Mouse (Mus musculus): ENCODE measurements around the gene Cetn3. TPM values are rescaled to one million over a fixed set of nuclear protein-coding genes. Genes with fewer than 3 reads are reported as not detected.

Cetn3 gene
- polyA plus RNA-seq (2012; ENCODE audit: insufficient read depth, insufficient read length, missing spikeins), result 113 and 139 TPM in 2 replicates

GRCm38 (mm10) chr13:81782971-81783404 lies at the start of gene Cetn3:
Gene Cetn3 (plus strand): TSS chr13:81783077.
- Histone ChIP-seq H3K4me1 (ENCODE audit: control insufficient read depth, insufficient read depth, insufficient read length, low read length) (no peaks in the 10 kb centered on the region), H3K27ac (replicated peaks; ENCODE audit: low read depth, low read length) (peak within 1 kb of the TSS; percentile 81), H3K4me3 (ENCODE audit: insufficient read depth, low read depth, low read length) (peak within 1 kb of the TSS; percentile 75)

GRCm38 (mm10) chr13:81736606-81737005 lies 46.3 kb upstream of the Cetn3 start:
- H3K4me1 ChIP-seq (ENCODE audit: control insufficient read depth, insufficient read depth, insufficient read length, low read length), result no peaks in the 10 kb centered on the region; the same call in 1 of the 2 replicates
- no peak overlapping the region for H3K4me3 ChIP-seq (ENCODE audit: insufficient read depth, low read depth, low read length)
- no peak overlapping the region for H3K27ac ChIP-seq (replicated peaks; ENCODE audit: low read depth, low read length)

- Histone ChIP-seq H3K4me3 (ENCODE audit: insufficient read depth, low read depth, low read length) (no peak overlapping the region), H3K4me1 (ENCODE audit: control insufficient read depth, insufficient read depth, insufficient read length, low read length) (no peaks in the 10 kb centered on the region; the same call in 1 of the 2 replicates), H3K27ac (replicated peaks; ENCODE audit: low read depth, low read length) (no peak overlapping the region)
These were observed 42.0 kb upstream of the Cetn3 start for GRCm38 (mm10) chr13:81740898-81741297.

GRCm38 (mm10) chr13:81743391-81744091 lies 39.3 kb upstream of the Cetn3 start:
- H3K4me1 ChIP-seq (ENCODE audit: control insufficient read depth, insufficient read depth, insufficient read length, low read length), result no peaks in the 10 kb centered on the region; the same call in 1 of the 2 replicates
- H3K4me3 ChIP-seq (ENCODE audit: insufficient read depth, low read depth, low read length), result no peak overlapping the region
- no peak overlapping the region for H3K27ac ChIP-seq (replicated peaks; ENCODE audit: low read depth, low read length)

- Histone ChIP-seq H3K4me3 (ENCODE audit: insufficient read depth, low read depth, low read length) (no peak overlapping the region), H3K27ac (replicated peaks; ENCODE audit: low read depth, low read length) (no peak overlapping the region), H3K4me1 (ENCODE audit: control insufficient read depth, insufficient read depth, insufficient read length, low read length) (no peaks in the 10 kb centered on the region; the same call in 1 of the 2 replicates)
These were observed 38.8 kb upstream of the Cetn3 start for GRCm38 (mm10) chr13:81744092-81744396.

- Histone ChIP-seq H3K27ac (replicated peaks; ENCODE audit: low read depth, low read length) (peak overlapping the region; percentile 53; the same call in 1 of the 2 replicates), H3K4me1 (ENCODE audit: control insufficient read depth, insufficient read depth, insufficient read length, low read length) (peaks cover 3% of the 10 kb centered on the region), H3K4me3 (ENCODE audit: insufficient read depth, low read depth, low read length) (no peak overlapping the region)
These were observed 28.0 kb upstream of the Cetn3 start for GRCm38 (mm10) chr13:81754878-81755277.

GRCm38 (mm10) chr13:81755324-81755723 lies 27.6 kb upstream of the Cetn3 start:
- Histone ChIP-seq H3K27ac (replicated peaks; ENCODE audit: low read depth, low read length) (peak overlapping the region; percentile 57), H3K4me1 (ENCODE audit: control insufficient read depth, insufficient read depth, insufficient read length, low read length) (peaks cover 3% of the 10 kb centered on the region), H3K4me3 (ENCODE audit: insufficient read depth, low read depth, low read length) (no peak overlapping the region)

GRCm38 (mm10) chr13:81757058-81757660 lies 25.7 kb upstream of the Cetn3 start:
- peaks cover 3% of the 10 kb centered on the region for H3K4me1 ChIP-seq (ENCODE audit: control insufficient read depth, insufficient read depth, insufficient read length, low read length)
- no peak overlapping the region for H3K4me3 ChIP-seq (ENCODE audit: insufficient read depth, low read depth, low read length)
- 0 out of 2 replicates have a peak overlapping the region, but pooled peaks have one; percentile 14 for H3K27ac ChIP-seq (replicated peaks; ENCODE audit: low read depth, low read length)

- H3K27ac ChIP-seq (replicated peaks; ENCODE audit: low read depth, low read length), result no peak overlapping the region
- no peak overlapping the region for H3K4me3 ChIP-seq (ENCODE audit: insufficient read depth, low read depth, low read length)
- peaks cover 3% of the 10 kb centered on the region for H3K4me1 ChIP-seq (ENCODE audit: control insufficient read depth, insufficient read depth, insufficient read length, low read length)
These were observed 22.5 kb upstream of the Cetn3 start for GRCm38 (mm10) chr13:81760379-81760778.

GRCm38 (mm10) chr13:81761566-81762186 lies 21.2 kb upstream of the Cetn3 start:
- Histone ChIP-seq H3K27ac (replicated peaks; ENCODE audit: low read depth, low read length) (no peak overlapping the region), H3K4me3 (ENCODE audit: insufficient read depth, low read depth, low read length) (no peak overlapping the region), H3K4me1 (ENCODE audit: control insufficient read depth, insufficient read depth, insufficient read length, low read length) (no peaks in the 10 kb centered on the region; the same call in 1 of the 2 replicates)

GRCm38 (mm10) chr13:81764173-81764572 lies 18.7 kb upstream of the Cetn3 start:
- no peaks in the 10 kb centered on the region for H3K4me1 ChIP-seq (ENCODE audit: control insufficient read depth, insufficient read depth, insufficient read length, low read length)
- H3K4me3 ChIP-seq (ENCODE audit: insufficient read depth, low read depth, low read length), result no peak overlapping the region
- no peak overlapping the region for H3K27ac ChIP-seq (replicated peaks; ENCODE audit: low read depth, low read length)

- Histone ChIP-seq H3K27ac (replicated peaks; ENCODE audit: low read depth, low read length) (no peak overlapping the region), H3K4me3 (ENCODE audit: insufficient read depth, low read depth, low read length) (no peak overlapping the region), H3K4me1 (ENCODE audit: control insufficient read depth, insufficient read depth, insufficient read length, low read length) (no peaks in the 10 kb centered on the region)
These were observed 15.7 kb upstream of the Cetn3 start for GRCm38 (mm10) chr13:81767038-81767659.

GRCm38 (mm10) chr13:81776217-81776616 lies 6.7 kb upstream of the Cetn3 start:
- no peaks in the 10 kb centered on the region for H3K4me1 ChIP-seq (ENCODE audit: control insufficient read depth, insufficient read depth, insufficient read length, low read length)
- no peak overlapping the region for H3K27ac ChIP-seq (replicated peaks; ENCODE audit: low read depth, low read length)
- H3K4me3 ChIP-seq (ENCODE audit: insufficient read depth, low read depth, low read length), result no peak overlapping the region

- peak overlapping the region; percentile 58 for H3K4me3 ChIP-seq (ENCODE audit: insufficient read depth, low read depth, low read length)
- H3K27ac ChIP-seq (replicated peaks; ENCODE audit: low read depth, low read length), result no peak overlapping the region
- no peaks in the 10 kb centered on the region for H3K4me1 ChIP-seq (ENCODE audit: control insufficient read depth, insufficient read depth, insufficient read length, low read length)
These were observed 402 bp upstream of the Cetn3 start for GRCm38 (mm10) chr13:81782475-81782874.

Data from brown adipose tissue, adult 24 weeks (tissue).